Mouse (Mus musculus): ENCODE data around the gene Sh3d21. TPM values are rescaled to one million over a fixed set of nuclear protein-coding genes. Genes with fewer than 3 reads are reported as not detected.
"Not testable (repeated sequence)": the region's sequence is repeated elsewhere in the genome, so short reads cannot be mapped to it uniquely, and the experiment has no call there.

Gene Sh3d21
- polyA plus RNA-seq, 1 experiment from 2014 or later, result 2.3 TPM

GRCm38 (mm10) chr4:126194916-126195315 is 31.6 kb upstream of the Sh3d21 start:
- WGBS, result 98% methylated on average over 4 of the region's 4 CpGs
- no peak overlapping the region for H3K4me3 ChIP-seq
- peaks cover 6% of the 10 kb centered on the region for H3K4me1 ChIP-seq (replicated peaks)
- peaks cover 96% of the 10 kb centered on the region for H3K36me3 ChIP-seq
- no peaks in the 10 kb centered on the region for H3K9me3 ChIP-seq
- DNase-seq (ENCODE audit: low spot score), result no peak
- H3K27ac ChIP-seq, result no peak overlapping the region
- no peaks in the 10 kb centered on the region for H3K27me3 ChIP-seq (ENCODE audit: insufficient read depth, poor library complexity, severe bottlenecking)

- H3K4me3 ChIP-seq, result no peak overlapping the region
- no peak overlapping the region for H3K27ac ChIP-seq
- no peak for DNase-seq (ENCODE audit: low spot score)
- H3K9me3 ChIP-seq, result no peaks in the 10 kb centered on the region
- no peaks in the 10 kb centered on the region for H3K4me1 ChIP-seq (replicated peaks)
- peaks cover 96% of the 10 kb centered on the region for H3K36me3 ChIP-seq
- H3K27me3 ChIP-seq (ENCODE audit: insufficient read depth, poor library complexity, severe bottlenecking), result no peaks in the 10 kb centered on the region
Observed at GRCm38 (mm10) chr4:126194216-126194615, 30.9 kb upstream of the Sh3d21 start.

DNA sequence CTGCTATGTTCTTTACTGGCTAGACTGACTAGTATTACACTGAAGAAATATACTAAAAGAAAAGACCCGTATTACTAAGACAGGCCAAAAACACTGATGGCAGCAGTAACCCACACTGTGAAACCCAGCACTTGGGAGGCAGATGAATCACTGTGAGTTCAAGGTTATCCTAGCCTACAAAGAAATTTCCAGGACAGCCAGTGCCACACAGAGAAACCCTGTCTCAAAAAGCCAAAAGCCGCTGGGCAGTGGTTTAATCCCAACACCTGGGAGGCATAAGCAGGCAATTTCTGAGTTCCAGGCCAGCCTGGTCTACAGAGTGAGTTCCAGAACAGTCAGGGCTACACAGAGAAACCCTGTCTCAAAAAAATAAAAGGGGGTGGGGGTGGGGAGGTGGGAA is 27.3 kb upstream of the Sh3d21 start:
- no peak overlapping the region for H3K4me3 ChIP-seq
- H3K4me1 ChIP-seq (replicated peaks), result no peaks in the 10 kb centered on the region
- no peaks in the 10 kb centered on the region for H3K9me3 ChIP-seq
- no peaks in the 10 kb centered on the region for H3K27me3 ChIP-seq (ENCODE audit: insufficient read depth, poor library complexity, severe bottlenecking)
- H3K36me3 ChIP-seq, result peaks cover 98% of the 10 kb centered on the region
- no peak overlapping the region for H3K27ac ChIP-seq
- no peak for DNase-seq (ENCODE audit: low spot score)
- 98% methylated on average over 2 of the region's 2 CpGs for WGBS

DNA sequence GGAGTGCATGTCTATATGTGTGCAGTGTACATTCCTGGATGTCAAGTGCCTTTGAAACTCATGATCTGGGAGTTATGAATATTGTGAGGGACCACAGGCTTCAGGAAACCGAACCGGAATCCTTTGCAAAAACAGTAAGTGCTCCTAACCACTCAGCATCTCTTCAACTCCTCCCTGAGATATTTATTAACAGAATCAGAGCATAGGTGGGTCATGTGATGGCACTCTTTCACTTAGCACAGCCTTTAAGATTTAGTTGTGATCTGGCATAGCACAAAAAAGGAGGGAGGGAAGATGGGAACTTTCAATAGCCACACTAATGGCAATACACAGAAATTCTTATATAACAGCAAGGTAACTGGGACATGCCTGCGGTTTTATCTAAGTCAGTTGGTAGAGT is 23.8 kb upstream of the Sh3d21 start:
- Histone ChIP-seq H3K27me3 (ENCODE audit: insufficient read depth, poor library complexity, severe bottlenecking) (no peaks in the 10 kb centered on the region), H3K36me3 (peaks cover 96% of the 10 kb centered on the region), H3K27ac (no peak overlapping the region), H3K4me3 (no peak overlapping the region), H3K4me1 (replicated peaks) (no peaks in the 10 kb centered on the region), H3K9me3 (no peaks in the 10 kb centered on the region)
- DNase-seq (ENCODE audit: low spot score), result no peak
- 96% methylated on average over 3 of the region's 3 CpGs for WGBS

- DNase-seq (ENCODE audit: low spot score), result no peak
Observed at GRCm38 (mm10) chr4:126183034-126183433, 19.7 kb upstream of the Sh3d21 start.

GRCm38 (mm10) chr4:126181170-126181957 is 18.1 kb upstream of the Sh3d21 start:
- Histone ChIP-seq H3K4me1 (replicated peaks) (0 out of 2 replicates have a peak, but pooled peaks cover 3% of the 10 kb centered on the region), H3K9me3 (no peaks in the 10 kb centered on the region), H3K36me3 (peaks cover 93% of the 10 kb centered on the region), H3K27me3 (ENCODE audit: insufficient read depth, poor library complexity, severe bottlenecking) (no peaks in the 10 kb centered on the region), H3K27ac (no peak overlapping the region), H3K4me3 (no peak overlapping the region)
- peak; percentile 18 for DNase-seq (ENCODE audit: low spot score)
- 80% methylated on average over 7 of the region's 7 CpGs for WGBS

More at GRCm38 (mm10) chr4:126183034-126183433, 19.7 kb upstream of the Sh3d21 start:
- no peak overlapping the region for H3K4me3 ChIP-seq
- 0 out of 2 replicates have a peak, but pooled peaks cover 3% of the 10 kb centered on the region for H3K4me1 ChIP-seq (replicated peaks)
- 94% methylated on average over 5 of the region's 5 CpGs for WGBS
- no peaks in the 10 kb centered on the region for H3K9me3 ChIP-seq
- H3K27me3 ChIP-seq (ENCODE audit: insufficient read depth, poor library complexity, severe bottlenecking), result no peaks in the 10 kb centered on the region
- no peak overlapping the region for H3K27ac ChIP-seq
- H3K36me3 ChIP-seq, result peaks cover 96% of the 10 kb centered on the region

DNA sequence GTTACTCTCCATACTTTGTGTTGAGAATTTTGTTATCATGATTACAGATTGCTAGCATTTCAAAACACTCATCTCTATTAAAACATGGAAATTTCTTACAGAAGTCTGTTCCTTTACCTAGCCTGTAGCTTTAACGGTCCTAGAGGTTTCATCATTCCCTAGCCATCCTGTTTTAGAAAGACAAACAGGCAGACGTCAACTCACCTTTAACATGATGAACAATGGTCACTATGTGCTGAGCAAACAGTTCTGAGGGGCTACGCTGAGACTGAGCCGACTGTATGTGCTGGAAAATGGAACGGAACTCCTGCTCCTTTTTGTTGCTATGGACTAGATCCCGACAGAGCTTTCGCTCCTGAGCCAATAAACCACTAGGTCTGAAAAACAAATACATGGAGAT is 12.7 kb upstream of the Sh3d21 start:
- not testable (repeated sequence) for H3K4me3 ChIP-seq; H3K27ac ChIP-seq; DNase-seq (ENCODE audit: low spot score); H3K9me3 ChIP-seq; H3K27me3 ChIP-seq (ENCODE audit: insufficient read depth, poor library complexity, severe bottlenecking); H3K4me1 ChIP-seq (replicated peaks)
- 93% methylated on average over 7 of the region's 7 CpGs for WGBS
- H3K36me3 ChIP-seq, result peaks cover 95% of the 10 kb centered on the region

- Histone ChIP-seq H3K4me3 (no peak overlapping the region), H3K27me3 (ENCODE audit: insufficient read depth, poor library complexity, severe bottlenecking) (no peaks in the 10 kb centered on the region), H3K9me3 (no peaks in the 10 kb centered on the region), H3K27ac (no peak overlapping the region), H3K36me3 (peaks cover 95% of the 10 kb centered on the region), H3K4me1 (replicated peaks) (no peaks in the 10 kb centered on the region)
- DNase-seq (ENCODE audit: low spot score), result no peak
- 95% methylated on average over 5 of the region's 5 CpGs for WGBS
Observed at GRCm38 (mm10) chr4:126173800-126174199, 10.5 kb upstream of the Sh3d21 start.

GRCm38 (mm10) chr4:126170737-126171136 is 7.4 kb upstream of the Sh3d21 start:
- not testable (repeated sequence) for DNase-seq (ENCODE audit: low spot score); H3K4me1 ChIP-seq (replicated peaks); H3K4me3 ChIP-seq; H3K27ac ChIP-seq; H3K27me3 ChIP-seq (ENCODE audit: insufficient read depth, poor library complexity, severe bottlenecking); H3K9me3 ChIP-seq
- 94% methylated on average over 5 of the region's 5 CpGs for WGBS
- H3K36me3 ChIP-seq, result peaks cover 100% of the 10 kb centered on the region

DNA sequence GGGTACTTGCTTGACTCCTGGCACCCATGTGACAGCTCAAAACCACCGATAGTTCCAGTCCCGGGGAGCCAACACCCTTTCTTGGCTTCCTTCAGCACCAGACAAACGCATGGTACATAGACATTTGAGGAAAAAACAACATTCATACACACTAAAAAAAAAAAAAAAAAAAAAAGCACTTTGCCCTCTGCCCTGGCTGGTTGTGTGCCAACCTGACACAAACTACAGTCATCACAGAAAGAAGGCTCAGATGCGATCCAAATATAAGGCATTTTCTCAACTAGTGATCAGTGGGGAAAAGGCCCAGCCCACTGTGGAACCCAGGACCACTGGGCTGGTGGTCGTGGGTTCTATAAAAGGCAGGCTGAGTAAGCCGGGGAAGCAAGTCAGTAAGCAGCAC is 5.6 kb upstream of the Sh3d21 start:
- 92% methylated on average over 6 of the region's 6 CpGs for WGBS
- peaks cover 90% of the 10 kb centered on the region for H3K36me3 ChIP-seq

DNA sequence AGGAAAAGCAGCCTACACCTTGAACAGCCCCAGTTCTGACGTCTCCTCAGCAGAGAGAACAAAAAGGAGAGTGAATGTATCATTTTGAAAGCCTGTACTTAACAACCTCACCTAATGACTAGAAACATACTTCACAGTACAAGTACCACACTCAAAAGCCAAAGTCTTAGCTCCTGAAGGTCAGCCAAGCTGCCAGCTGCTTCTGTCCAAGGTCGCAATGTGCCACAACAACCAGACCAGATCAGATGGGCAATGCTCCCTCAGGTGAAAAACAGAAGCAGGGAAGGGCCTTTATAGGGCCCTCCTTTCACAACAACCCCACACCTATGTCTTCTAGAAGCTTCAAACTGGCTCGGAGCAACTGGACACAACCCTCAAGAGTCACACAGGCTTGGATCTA is 2.8 kb upstream of the Sh3d21 start:
- Histone ChIP-seq H3K36me3 (peaks cover 70% of the 10 kb centered on the region), H3K4me3 (no peak overlapping the region), H3K4me1 (replicated peaks) (peaks cover 21% of the 10 kb centered on the region), H3K9me3 (no peaks in the 10 kb centered on the region), H3K27me3 (ENCODE audit: insufficient read depth, poor library complexity, severe bottlenecking) (no peaks in the 10 kb centered on the region), H3K27ac (no peak overlapping the region)
- DNase-seq (ENCODE audit: low spot score), result no peak
- 84% methylated on average over 3 of the region's 3 CpGs for WGBS

More for the DNA sequence above, 5.6 kb upstream of the Sh3d21 start:
- DNase-seq (ENCODE audit: low spot score), result no peak
- no peak overlapping the region for H3K4me3 ChIP-seq
- H3K4me1 ChIP-seq (replicated peaks), result no peaks in the 10 kb centered on the region; the same call in 1 of the 2 replicates
- H3K27me3 ChIP-seq (ENCODE audit: insufficient read depth, poor library complexity, severe bottlenecking), result no peaks in the 10 kb centered on the region
- no peaks in the 10 kb centered on the region for H3K9me3 ChIP-seq
- no peak overlapping the region for H3K27ac ChIP-seq

DNA sequence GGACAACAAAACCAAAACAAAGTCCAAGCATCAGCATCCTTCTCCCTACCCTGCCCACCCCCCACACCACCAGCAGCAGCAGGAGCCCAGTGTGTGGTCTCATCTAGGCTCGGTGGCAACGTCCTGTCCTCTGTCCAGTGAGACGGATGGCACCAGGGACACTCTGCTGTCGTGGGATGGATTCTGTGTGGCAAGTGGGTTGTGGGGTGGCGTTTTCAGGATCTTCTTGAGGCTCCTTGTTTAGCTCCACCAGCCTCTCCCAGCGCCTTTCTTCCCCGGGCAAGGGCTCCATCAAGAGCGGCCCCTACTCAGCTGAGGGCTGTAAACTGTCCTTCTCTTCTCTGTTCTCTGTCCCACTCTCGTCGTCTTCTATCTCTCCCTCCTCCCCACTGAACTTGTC is 1.8 kb upstream of the Sh3d21 start:
- DNase-seq (ENCODE audit: low spot score); H3K4me3 ChIP-seq; H3K9me3 ChIP-seq; H3K27me3 ChIP-seq (ENCODE audit: insufficient read depth, poor library complexity, severe bottlenecking); H3K27ac ChIP-seq: not testable (repeated sequence)
- Histone ChIP-seq H3K4me1 (replicated peaks) (peaks cover 21% of the 10 kb centered on the region), H3K36me3 (peaks cover 60% of the 10 kb centered on the region)
- 71% methylated on average over 10 of the region's 10 CpGs for whole genome bisulfite sequencing

GRCm38 (mm10) chr4:126163685-126164084 is 394 bp upstream of the Sh3d21 start:
- Histone ChIP-seq H3K36me3 (peaks cover 46% of the 10 kb centered on the region), H3K9me3 (no peaks in the 10 kb centered on the region), H3K27ac (no peak overlapping the region), H3K4me1 (replicated peaks) (peaks cover 21% of the 10 kb centered on the region), H3K4me3 (peak overlapping the region; percentile 67; the same call in 1 of the 2 replicates), H3K27me3 (ENCODE audit: insufficient read depth, poor library complexity, severe bottlenecking) (no peaks in the 10 kb centered on the region)
- 67% methylated on average over 4 of the region's 4 CpGs for WGBS
- no peak for DNase-seq (ENCODE audit: low spot score)

Measured in hindbrain, embryonic 10.5 days (tissue).